Mouse (Mus musculus) heart, adult 18-20 months (tissue): Measurements from ENCODE around the gene Il5. TPM values are rescaled to one million over a fixed set of nuclear protein-coding genes. Genes with fewer than 3 reads are reported as not detected.
A peak's percentile ranks its signal among the peaks of the same experiment; 100 is the strongest.

Experiments used
- DNase-seq, 2 experiments: peaks; one replicate each; pipeline ENCODE4 v3.0.0; 2021 to 2022; ENCODE audit warnings: mixed read lengths in 1 of 2
- microRNA-seq, 2 experiments: library from miRNA; unstranded; fragments of <30 nt; microRNA quantifications; one replicate each; pipeline ENCODE4 v1.2.0; 2022
- total RNA-seq, 2 experiments: library from RNA; stranded (reverse); gene quantifications; 2 replicates each; pipeline ENCODE4 v1.2.3; 2021

Il5 gene
- total RNA-seq, 2 experiments from 2014 or later: not detected

GRCm38 (mm10) chr11:53771001-53771744 is 50.6 kb downstream of the Il5 start:
- DNase-seq: peak in 1 of 2 experiments; percentile 34

GRCm38 (mm10) chr11:53772536-53772935 is 51.9 kb downstream of the Il5 start:
- DNase-seq: peak in 1 of 2 experiments; percentile 21

- DNase-seq: peak in 1 of 2 experiments; percentile 4
These were observed 52.5 kb downstream of the Il5 start, which contains the start of gene Gm17334 for GRCm38 (mm10) chr11:53773087-53773486. Gm17334 (minus strand) TSS chr11:53773187.

- peak in 1 of 2 experiments; percentile 6 for DNase-seq
These were observed 53.2 kb downstream of the Il5 start for GRCm38 (mm10) chr11:53773641-53774360.

Small RNA genes within 50 kb of the gene (microRNA-seq; reads per million reads assigned to microRNA genes)
- gene Mir7671: 0.38 to 1.4 reads per million in 2 experiments

Other genes starting within 250 kb of the Il5 start
- gene Gm9945, start 240.6 kb upstream of the Il5 start, total RNA-seq: not detected
- gene Sowaha, start 240.5 kb upstream of the Il5 start, total RNA-seq: under 1 TPM; 0.28 to 0.30 TPM
- gene Sept8, start 201.5 kb upstream of the Il5 start, total RNA-seq: 10 to 100 TPM; 24.7 to 24.8 TPM
- 10 to 100 TPM in 1 of 2 experiments, 1 to 10 TPM in 1; 8.4 to 11.2 TPM for gene Kif3a, start 153.4 kb upstream of the Il5 start, total RNA-seq
- gene Il4, start 102.1 kb upstream of the Il5 start, total RNA-seq: not detected
- not detected for gene Il13, start 86.1 kb upstream of the Il5 start, total RNA-seq
- gene Rad50, start 13.5 kb upstream of the Il5 start, total RNA-seq: 1 to 10 TPM; 8.0 to 8.6 TPM
- 10 to 100 TPM; 18.7 to 23.9 TPM for gene Irf1, start 49.2 kb downstream of the Il5 start, total RNA-seq
- gene Gm17334, start 52.4 kb downstream of the Il5 start, total RNA-seq: under 1 TPM in 1 of 2 experiments, not detected in 1; 0.30 TPM
- gene Gm12216, start 138.5 kb downstream of the Il5 start, total RNA-seq: 1 to 10 TPM; 2.5 to 2.6 TPM
- gene Slc22a5, start 170.9 kb downstream of the Il5 start, total RNA-seq: 10 to 100 TPM; 18.8 to 22.7 TPM